ENCODE assay signal across 24 mouse cellular contexts in the genomic region with DNA sequence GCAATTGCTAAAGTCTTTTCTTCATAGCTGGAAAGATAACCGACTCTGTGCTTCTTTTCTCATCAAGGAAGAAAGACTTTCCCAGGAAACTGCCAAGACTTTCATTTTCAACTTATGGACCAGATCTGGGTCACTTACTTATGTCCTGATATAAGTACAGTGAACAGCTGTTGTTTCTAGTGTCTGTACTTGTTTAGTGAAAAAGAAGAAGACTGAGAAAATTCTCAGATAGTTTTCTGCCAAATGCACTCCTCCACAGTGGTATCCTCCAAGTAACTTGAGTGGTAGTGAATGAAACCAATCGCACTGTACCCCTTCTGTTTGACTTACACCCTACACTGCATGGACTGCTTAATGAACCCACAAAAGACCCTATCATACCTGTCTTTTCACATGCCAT.
DNase-seq lines count a peak whose midpoint lies in the region; ATAC-seq and TF ChIP-seq lines count a peak whose summit lies in the region.
"Had no signal": no experiment of that assay in that cellular context is flagged by ENCODE, and none has a peak within 500 bp of the region (broad histone marks: within the 10 kb centered on the region; RNA-seq: fewer than 3 reads in every experiment).

No protein-coding gene starts in this region.

- peak; percentile 42 for ATAC-seq in forebrain, postnatal 0 days
- no peak for ATAC-seq in forebrain, embryonic 12.5 days (ENCODE audit: low FRiP score)
- no peak for ATAC-seq in lung, embryonic 14.5 days (ENCODE audit: insufficient read depth)
- ATAC-seq: activated CD4-positive, CD25-positive, alpha-beta regulatory T cell, adult 4 months; CD4-positive, CD25-positive, alpha-beta regulatory T cell, adult 4 months; forebrain, embryonic 14.5 days; forebrain, embryonic 16.5 days; Patski had no signal

- no peak for TF ChIP-seq CTCF in forebrain, postnatal 0 days (IDR thresholded peaks at IDR 0.05; ENCODE audit: low read depth)
- TF ChIP-seq CTCF in lung, embryonic 14.5 days (IDR thresholded peaks at IDR 0.05; ENCODE audit: low read depth) = no peak

- 62% methylated on average over 2 of the region's 2 CpGs for WGBS in forebrain, postnatal 0 days
- 95% methylated on average over 2 of the region's 2 CpGs for WGBS in forebrain, embryonic 12.5 days
- WGBS in lung, embryonic 14.5 days = 76% methylated on average over 2 of the region's 2 CpGs

- H3K4me2 ChIP-seq in forebrain, postnatal 0 days (ENCODE audit: low read depth) = no peak overlapping the region
- H3K4me2 ChIP-seq in forebrain, embryonic 12.5 days = no peak overlapping the region
- no peak overlapping the region for H3K4me2 ChIP-seq in lung, embryonic 14.5 days
- H3K4me2 ChIP-seq: embryonic facial prominence, embryonic 12.5 days had no signal

- no peaks in the 10 kb centered on the region for H3K9me3 ChIP-seq in forebrain, postnatal 0 days (ENCODE audit: low read length)
- H3K9me3 ChIP-seq in forebrain, embryonic 12.5 days = 0 out of 2 replicates have a peak, but pooled peaks cover 4% of the 10 kb centered on the region
- no peaks in the 10 kb centered on the region for H3K9me3 ChIP-seq in lung, embryonic 14.5 days (ENCODE audit: low read depth, low read length)
- H3K9me3 ChIP-seq: embryonic facial prominence, embryonic 10.5 days; embryonic facial prominence, embryonic 12.5 days; G1E had no signal

- no peaks in the 10 kb centered on the region for H3K27me3 ChIP-seq in forebrain, postnatal 0 days (ENCODE audit: insufficient read depth, low read length)
- no peaks in the 10 kb centered on the region for H3K27me3 ChIP-seq in forebrain, embryonic 12.5 days
- H3K27me3 ChIP-seq in lung, embryonic 14.5 days (ENCODE audit: insufficient read depth, low read length) = no peaks in the 10 kb centered on the region
- H3K27me3 ChIP-seq: CH12.LX; embryonic facial prominence, embryonic 12.5 days had no signal

- no peaks in the 10 kb centered on the region for H3K4me1 ChIP-seq in forebrain, postnatal 0 days (ENCODE audit: insufficient read depth)
- no peaks in the 10 kb centered on the region for H3K4me1 ChIP-seq in forebrain, embryonic 12.5 days
- H3K4me1 ChIP-seq in lung, embryonic 14.5 days (ENCODE audit: insufficient read depth) = no peaks in the 10 kb centered on the region
- H3K4me1 ChIP-seq: embryonic facial prominence, embryonic 10.5 days; embryonic facial prominence, embryonic 12.5 days had no signal

- no peak overlapping the region for H3K9ac ChIP-seq in forebrain, postnatal 0 days
- no peak overlapping the region for H3K9ac ChIP-seq in forebrain, embryonic 12.5 days
- H3K9ac ChIP-seq in lung, embryonic 14.5 days = no peak overlapping the region
- H3K9ac ChIP-seq: embryonic facial prominence, embryonic 12.5 days had no signal

- H3K36me3 ChIP-seq in forebrain, postnatal 0 days (ENCODE audit: insufficient read depth) = no peaks in the 10 kb centered on the region
- H3K36me3 ChIP-seq in forebrain, embryonic 12.5 days (replicated peaks) = no peaks in the 10 kb centered on the region
- no peaks in the 10 kb centered on the region for H3K36me3 ChIP-seq in lung, embryonic 14.5 days (ENCODE audit: insufficient read depth)
- H3K36me3 ChIP-seq: embryonic facial prominence, embryonic 10.5 days; embryonic facial prominence, embryonic 12.5 days; G1E had no signal

- H3K27ac ChIP-seq in forebrain, postnatal 0 days (ENCODE audit: low read depth, low read length) = no peak overlapping the region
- H3K27ac ChIP-seq in forebrain, embryonic 12.5 days = no peak overlapping the region
- no peak overlapping the region for H3K27ac ChIP-seq in lung, embryonic 14.5 days (ENCODE audit: low read depth)
- H3K27ac ChIP-seq: embryonic facial prominence, embryonic 10.5 days; embryonic facial prominence, embryonic 12.5 days had no signal

- peak; percentile 24 for DNase-seq in forebrain, postnatal 0 days
- peak; percentile 3 for DNase-seq in lung, embryonic 14.5 days
- DNase-seq in lung, postnatal 14 days = no peak
- peak; percentile 24 for DNase-seq in right cerebral cortex, adult 18-20 months
- no peak for DNase-seq in right cerebral cortex, postnatal 14 days
- no peak for DNase-seq in ovary, adult 18-20 months (ENCODE audit: low spot score)
- DNase-seq: adrenal gland, adult 8-10 months; adrenal gland, postnatal 14 days; B cell, adult 2 months; cerebellum, adult 11-12 months; cerebellum, adult 2 months; cerebellum, adult 9-10 months; cerebellum, postnatal 10 days; cerebellum, postnatal 25 days had no signal

- no peak overlapping the region for H3K4me3 ChIP-seq in forebrain, postnatal 0 days (ENCODE audit: low read depth, low read length)
- H3K4me3 ChIP-seq in forebrain, embryonic 12.5 days (replicated peaks) = no peak overlapping the region
- no peak overlapping the region for H3K4me3 ChIP-seq in lung, embryonic 14.5 days (ENCODE audit: low read depth, low read length)
- H3K4me3 ChIP-seq: embryonic facial prominence, embryonic 10.5 days; embryonic facial prominence, embryonic 12.5 days had no signal

Comparison
In these comparisons a context has a peak if more than half of its experiments do, and no peak if none do; other contexts are left out.
1. DNase-seq: peak in forebrain, postnatal 0 days (single experiment), lung, embryonic 14.5 days (single experiment) and right cerebral cortex, adult 18-20 months (single experiment); none in lung, postnatal 14 days (single experiment), right cerebral cortex, postnatal 14 days (single experiment) and ovary, adult 18-20 months (single experiment).